Mouse (Mus musculus) lung, postnatal 25 days (tissue): Measurements from ENCODE around the gene 2900026A02Rik.

Experiments used
- DNase-seq: peaks from one replicate; pipeline ENCODE4 v3.0.0; 2022; ENCODE audit warnings: low spot score

Gene 2900026A02Rik

GRCm38 (mm10) chr5:113120741-113121590 is 100.1 kb downstream of the 2900026A02Rik start:
- DNase-seq, result no peak

GRCm38 (mm10) chr5:113119861-113120465 is 101.1 kb downstream of the 2900026A02Rik start:
- DNase-seq, result no peak

- no peak for DNase-seq
Measured at GRCm38 (mm10) chr5:113119291-113119690, 101.7 kb downstream of the 2900026A02Rik start.

GRCm38 (mm10) chr5:113118695-113119094 is 102.3 kb downstream of the 2900026A02Rik start:
- no peak for DNase-seq

- DNase-seq, result no peak
Measured at GRCm38 (mm10) chr5:113117361-113117760, 103.7 kb downstream of the 2900026A02Rik start.

GRCm38 (mm10) chr5:113115896-113116295 is 105.1 kb downstream of the 2900026A02Rik start:
- no peak for DNase-seq

- no peak for DNase-seq
Measured at GRCm38 (mm10) chr5:113114264-113115225, 106.5 kb downstream of the 2900026A02Rik start.

GRCm38 (mm10) chr5:113113120-113113519 is 107.9 kb downstream of the 2900026A02Rik start:
- DNase-seq, result no peak

GRCm38 (mm10) chr5:113111336-113111735 is 109.7 kb downstream of the 2900026A02Rik start:
- no peak for DNase-seq

GRCm38 (mm10) chr5:113110929-113111328 is 110.1 kb downstream of the 2900026A02Rik start:
- DNase-seq, result no peak

GRCm38 (mm10) chr5:113109651-113110050 is 111.4 kb downstream of the 2900026A02Rik start:
- DNase-seq, result peak; percentile 43

- no peak for DNase-seq
Measured at GRCm38 (mm10) chr5:113108165-113108764, 112.8 kb downstream of the 2900026A02Rik start.

- DNase-seq, result peak; percentile 45
Measured at GRCm38 (mm10) chr5:113107709-113108108, 113.3 kb downstream of the 2900026A02Rik start.

- DNase-seq, result no peak
Measured at GRCm38 (mm10) chr5:113106594-113106993, 114.4 kb downstream of the 2900026A02Rik start.

- DNase-seq, result no peak
Measured at GRCm38 (mm10) chr5:113105481-113105880, 115.6 kb downstream of the 2900026A02Rik start.

GRCm38 (mm10) chr5:113105035-113105434 is 116.0 kb downstream of the 2900026A02Rik start:
- DNase-seq, result no peak

GRCm38 (mm10) chr5:113102455-113102854 is 118.6 kb downstream of the 2900026A02Rik start:
- no peak for DNase-seq

GRCm38 (mm10) chr5:113101457-113101856 is 119.6 kb downstream of the 2900026A02Rik start:
- DNase-seq, result no peak

- peak; percentile 50 for DNase-seq
Measured at GRCm38 (mm10) chr5:113100422-113100821, 120.6 kb downstream of the 2900026A02Rik start.

- peak; percentile 86 for DNase-seq
Measured at GRCm38 (mm10) chr5:113099546-113099945, 121.5 kb downstream of the 2900026A02Rik start.

- no peak for DNase-seq
Measured at GRCm38 (mm10) chr5:113097551-113097950, 123.5 kb downstream of the 2900026A02Rik start.

- DNase-seq, result peak; percentile 38
Measured at GRCm38 (mm10) chr5:113095456-113095855, 125.6 kb downstream of the 2900026A02Rik start.
